Mouse (Mus musculus): ENCODE data around the gene Orc2.

DNA sequence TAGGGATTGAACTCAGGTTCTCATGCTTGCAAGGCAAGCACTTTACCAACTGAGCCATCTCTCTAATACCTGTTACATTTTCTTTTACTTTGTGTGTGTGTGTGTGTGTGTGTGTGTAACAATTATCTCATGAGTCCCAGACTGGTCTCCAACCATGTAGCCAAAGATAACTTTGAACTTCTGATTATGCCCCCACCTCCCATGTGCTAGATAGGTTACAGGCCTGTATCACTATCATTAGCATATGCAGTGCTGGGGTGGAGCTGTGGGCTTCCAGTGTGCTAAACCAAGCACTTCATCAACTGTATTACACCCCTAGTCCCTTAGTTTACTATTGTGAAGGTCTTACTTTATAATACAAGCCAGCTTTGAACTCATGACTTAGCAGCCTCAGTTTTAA is 1.8 kb downstream of the Orc2 start:
- TF ChIP-seq POLR2A (IDR thresholded peaks at IDR 0.05; ENCODE audit: borderline replicate concordance, extremely low read depth, low read depth, low read length) (no peak), CTCF (IDR thresholded peaks at IDR 0.05; ENCODE audit: insufficient read depth, low read length) (no peak)

Measured in lung, adult 2 months (tissue).